Mouse (Mus musculus) neural tube, embryonic 12.5 days (tissue): ENCODE data around the gene Mok. TPM values are rescaled to one million over a fixed set of nuclear protein-coding genes. Genes with fewer than 3 reads are reported as not detected.

Experiments
- ATAC-seq: fragments of 200-750 bp; cut with Nextera tagmentation; 2 replicates; pipeline ENCODE4 v1.8.0; 2017; ENCODE audit warnings: low read depth, mild to moderate bottlenecking, moderate TSS enrichment, moderate library complexity; ENCODE audit not compliant: low FRiP score
- H3K27ac ChIP-seq: fragments of 300-500 bp; sonication (generic); 2 replicates; pipeline ENCODE4 v1.5.1; 2016
- H3K27me3 ChIP-seq: fragments of 300-500 bp; sonication (generic); replicated peaks from 2 replicates; pipeline ENCODE4 v1.6.1; 2016; ENCODE audit warnings: mild to moderate bottlenecking
- H3K36me3 ChIP-seq: fragments of 300-500 bp; sonication (generic); 2 replicates; pipeline ENCODE4 v1.6.1; 2016; ENCODE audit warnings: mild to moderate bottlenecking
- H3K4me1 ChIP-seq: fragments of 300-500 bp; sonication (generic); 2 replicates; pipeline ENCODE4 v1.6.1; 2016
- H3K4me2 ChIP-seq: fragments of 300-500 bp; sonication (generic); replicated peaks from 2 replicates; pipeline ENCODE4 v1.6.1; 2016; ENCODE audit warnings: mild to moderate bottlenecking
- H3K4me3 ChIP-seq: fragments of 300-500 bp; sonication (generic); 2 replicates; pipeline ENCODE4 v1.5.1; 2016
- H3K9ac ChIP-seq: fragments of 300-500 bp; sonication (generic); 2 replicates; pipeline ENCODE4 v1.6.1; 2016; ENCODE audit warnings: mild to moderate bottlenecking
- H3K9me3 ChIP-seq: fragments of 300-500 bp; sonication (generic); 2 replicates; pipeline ENCODE4 v1.6.1; 2016; ENCODE audit warnings: mild to moderate bottlenecking
- WGBS: fragments of 180-500 bp; shearing (Covaris S2); methylation state at CpG from one replicate; pipeline ENCODE4 v1.1.7; 2016; 5-methylcytosine and 5-hydroxymethylcytosine counted together
- polyA plus RNA-seq: library from polyadenylated mRNA; unstranded; fragments of >200 nt; fragmentation: Nextera tagmentation; extraction: Ambion mirVana; gene quantifications from 2 replicates; pipeline ENCODE4 v1.2.1, GENCODE M21; 2016

Gene Mok
- polyA plus RNA-seq, 1 experiment from 2014 or later: 10.2 TPM

GRCm38 (mm10) chr12:110799226-110799625 is 41.5 kb downstream of the Mok start:
- ATAC-seq: no peak
- Histone ChIP-seq H3K9me3 (no peaks in the 10 kb centered on the region), H3K4me1 (peaks cover 1% of the 10 kb centered on the region), H3K9ac (no peak overlapping the region), H3K4me3 (no peak overlapping the region), H3K4me2 (no peak overlapping the region), H3K27ac (no peak overlapping the region), H3K27me3 (no peaks in the 10 kb centered on the region), H3K36me3 (peaks cover 2% of the 10 kb centered on the region; the same call in 1 of the 2 replicates)
- WGBS: 93% methylated on average over 4 of the region's 4 CpGs

- no peak overlapping the region for H3K4me2 ChIP-seq
- H3K27ac ChIP-seq: no peak overlapping the region
- ATAC-seq: no peak; the same call in 1 of the 2 replicates
These were observed 42.8 kb downstream of the Mok start for GRCm38 (mm10) chr12:110797842-110798431.

GRCm38 (mm10) chr12:110797202-110797601 is 43.5 kb downstream of the Mok start:
- 94% methylated on average over 6 of the region's 6 CpGs for WGBS

More at GRCm38 (mm10) chr12:110797842-110798431, 42.8 kb downstream of the Mok start:
- Histone ChIP-seq H3K27me3 (no peaks in the 10 kb centered on the region), H3K9me3 (no peaks in the 10 kb centered on the region), H3K36me3 (peaks cover 3% of the 10 kb centered on the region; the same call in 1 of the 2 replicates), H3K4me1 (no peaks in the 10 kb centered on the region), H3K9ac (no peak overlapping the region), H3K4me3 (no peak overlapping the region)
- WGBS: 93% methylated on average over 10 of the region's 10 CpGs

GRCm38 (mm10) chr12:110796748-110797147 is 44.0 kb downstream of the Mok start:
- H3K27me3 ChIP-seq: no peaks in the 10 kb centered on the region
- WGBS: 82% methylated on average over 6 of the region's 6 CpGs
- no peaks in the 10 kb centered on the region for H3K4me1 ChIP-seq
- H3K9me3 ChIP-seq: no peaks in the 10 kb centered on the region
- H3K4me3 ChIP-seq: no peak overlapping the region
- ATAC-seq: no peak
- H3K9ac ChIP-seq: no peak overlapping the region
- no peak overlapping the region for H3K27ac ChIP-seq
- peaks cover 9% of the 10 kb centered on the region for H3K36me3 ChIP-seq
- H3K4me2 ChIP-seq: no peak overlapping the region

More at GRCm38 (mm10) chr12:110797202-110797601, 43.5 kb downstream of the Mok start:
- H3K27ac ChIP-seq: no peak overlapping the region
- H3K9me3 ChIP-seq: no peaks in the 10 kb centered on the region
- no peak overlapping the region for H3K4me2 ChIP-seq
- H3K4me3 ChIP-seq: no peak overlapping the region
- H3K4me1 ChIP-seq: no peaks in the 10 kb centered on the region
- H3K27me3 ChIP-seq: no peaks in the 10 kb centered on the region
- no peak for ATAC-seq
- no peak overlapping the region for H3K9ac ChIP-seq
- H3K36me3 ChIP-seq: peaks cover 10% of the 10 kb centered on the region

- 91% methylated on average over 6 of the region's 6 CpGs for WGBS
- Histone ChIP-seq H3K27ac (no peak overlapping the region), H3K9ac (no peak overlapping the region), H3K4me2 (no peak overlapping the region), H3K4me3 (no peak overlapping the region), H3K27me3 (no peaks in the 10 kb centered on the region), H3K36me3 (peaks cover 9% of the 10 kb centered on the region), H3K9me3 (no peaks in the 10 kb centered on the region), H3K4me1 (no peaks in the 10 kb centered on the region)
- ATAC-seq: no peak
These were observed 45.7 kb downstream of the Mok start for GRCm38 (mm10) chr12:110795035-110795434.

GRCm38 (mm10) chr12:110791026-110791425 is 49.7 kb downstream of the Mok start:
- Histone ChIP-seq H3K9me3 (no peaks in the 10 kb centered on the region), H3K36me3 (peaks cover 11% of the 10 kb centered on the region), H3K27ac (no peak overlapping the region), H3K9ac (no peak overlapping the region), H3K4me3 (no peak overlapping the region), H3K4me2 (no peak overlapping the region), H3K4me1 (no peaks in the 10 kb centered on the region), H3K27me3 (no peaks in the 10 kb centered on the region)
- 94% methylated on average over 8 of the region's 8 CpGs for WGBS
- ATAC-seq: no peak

- H3K9me3 ChIP-seq: no peaks in the 10 kb centered on the region
- H3K4me3 ChIP-seq: no peak overlapping the region
- WGBS: 91% methylated on average over 4 of the region's 4 CpGs
- no peak for ATAC-seq
- no peak overlapping the region for H3K4me2 ChIP-seq
- no peak overlapping the region for H3K9ac ChIP-seq
- no peak overlapping the region for H3K27ac ChIP-seq
- H3K27me3 ChIP-seq: no peaks in the 10 kb centered on the region
- H3K36me3 ChIP-seq: peaks cover 11% of the 10 kb centered on the region
- no peaks in the 10 kb centered on the region for H3K4me1 ChIP-seq
These were observed 50.2 kb downstream of the Mok start for GRCm38 (mm10) chr12:110790580-110790979.

- 76% methylated on average over 4 of the region's 4 CpGs for WGBS
- ATAC-seq: no peak
These were observed 54.5 kb downstream of the Mok start for GRCm38 (mm10) chr12:110786243-110786642.

GRCm38 (mm10) chr12:110784211-110784610 is 56.5 kb downstream of the Mok start:
- no peak for ATAC-seq
- Histone ChIP-seq H3K4me2 (no peak overlapping the region), H3K27ac (no peak overlapping the region), H3K9ac (no peak overlapping the region), H3K4me3 (no peak overlapping the region), H3K9me3 (no peaks in the 10 kb centered on the region), H3K36me3 (peaks cover 29% of the 10 kb centered on the region), H3K27me3 (no peaks in the 10 kb centered on the region), H3K4me1 (no peaks in the 10 kb centered on the region)
- WGBS: 97% methylated on average over 2 of the region's 2 CpGs

More at GRCm38 (mm10) chr12:110786243-110786642, 54.5 kb downstream of the Mok start:
- Histone ChIP-seq H3K9me3 (no peaks in the 10 kb centered on the region), H3K27me3 (no peaks in the 10 kb centered on the region), H3K27ac (no peak overlapping the region), H3K4me1 (no peaks in the 10 kb centered on the region), H3K4me2 (no peak overlapping the region), H3K4me3 (no peak overlapping the region), H3K36me3 (peaks cover 19% of the 10 kb centered on the region; the same call in 1 of the 2 replicates), H3K9ac (no peak overlapping the region)

GRCm38 (mm10) chr12:110782278-110782677 is 58.5 kb downstream of the Mok start:
- ATAC-seq: no peak
- H3K27ac ChIP-seq: no peak overlapping the region
- no peaks in the 10 kb centered on the region for H3K9me3 ChIP-seq
- no peak overlapping the region for H3K9ac ChIP-seq
- no peaks in the 10 kb centered on the region for H3K4me1 ChIP-seq
- H3K4me2 ChIP-seq: no peak overlapping the region
- 94% methylated on average over 1 of the region's 1 CpGs for WGBS
- no peak overlapping the region for H3K4me3 ChIP-seq
- H3K27me3 ChIP-seq: no peaks in the 10 kb centered on the region
- H3K36me3 ChIP-seq: peaks cover 29% of the 10 kb centered on the region

GRCm38 (mm10) chr12:110781181-110781580 is 59.6 kb downstream of the Mok start:
- H3K4me1 ChIP-seq: no peaks in the 10 kb centered on the region
- H3K36me3 ChIP-seq: peaks cover 27% of the 10 kb centered on the region
- no peak overlapping the region for H3K4me2 ChIP-seq
- no peak overlapping the region for H3K27ac ChIP-seq
- H3K9ac ChIP-seq: no peak overlapping the region
- WGBS: 83% methylated on average over 8 of the region's 8 CpGs
- no peak for ATAC-seq
- H3K27me3 ChIP-seq: no peaks in the 10 kb centered on the region
- H3K9me3 ChIP-seq: no peaks in the 10 kb centered on the region
- H3K4me3 ChIP-seq: no peak overlapping the region

- no peak overlapping the region for H3K4me2 ChIP-seq
- ATAC-seq: no peak
- no peak overlapping the region for H3K27ac ChIP-seq
- H3K9ac ChIP-seq: no peak overlapping the region
- no peaks in the 10 kb centered on the region for H3K27me3 ChIP-seq
- WGBS: 87% methylated on average over 7 of the region's 7 CpGs
- H3K4me3 ChIP-seq: no peak overlapping the region
- no peaks in the 10 kb centered on the region for H3K9me3 ChIP-seq
- no peaks in the 10 kb centered on the region for H3K4me1 ChIP-seq
- H3K36me3 ChIP-seq: peaks cover 21% of the 10 kb centered on the region
These were observed 61.4 kb downstream of the Mok start for GRCm38 (mm10) chr12:110779296-110779695.

GRCm38 (mm10) chr12:110777853-110778252 is 62.9 kb downstream of the Mok start:
- 84% methylated on average over 5 of the region's 5 CpGs for WGBS
- Histone ChIP-seq H3K4me1 (no peaks in the 10 kb centered on the region), H3K9ac (no peak overlapping the region), H3K9me3 (no peaks in the 10 kb centered on the region), H3K4me3 (no peak overlapping the region), H3K27ac (no peak overlapping the region), H3K36me3 (peaks cover 21% of the 10 kb centered on the region), H3K4me2 (no peak overlapping the region), H3K27me3 (no peaks in the 10 kb centered on the region)
- no peak for ATAC-seq
